Mouse (Mus musculus): ENCODE measurements around the gene Timp3. TPM values are rescaled to one million over a fixed set of nuclear protein-coding genes. Genes with fewer than 3 reads are reported as not detected.

Gene Timp3
- under 1 TPM in 1 of 2 experiments, not detected in 1; 0.23 TPM for polyA plus RNA-seq (2017; shearing (Covaris generic))

GRCm38 (mm10) chr10:86300293-86301116 lies at the start of gene Timp3:
Gene Timp3 (plus strand): TSS chr10:86300372.

Other genes starting within 250 kb of the Timp3 start
- under 1 TPM; 0.18 to 0.29 TPM for gene Syn3, start 198.5 kb downstream of the Timp3 start, polyA plus RNA-seq (2017; shearing (Covaris generic))

Data from activated CD4-positive, CD25-positive, alpha-beta regulatory T cell (primary cell).